Mouse (Mus musculus) cerebellum, postnatal 10 days (tissue): ENCODE results near the gene Brinp2.

ENCODE experiments used
- DNase-seq, 2 experiments: peaks; one replicate each; pipeline ENCODE4 v3.0.0; 2021; ENCODE audit warnings: mixed read lengths in 2 of 2

The Brinp2 gene

GRCm38 (mm10) chr1:158285198-158285597, 70.9 kb downstream of the Brinp2 start:
- no peak for DNase-seq

GRCm38 (mm10) chr1:158283869-158284268, 72.3 kb downstream of the Brinp2 start:
- no peak for DNase-seq

DNA sequence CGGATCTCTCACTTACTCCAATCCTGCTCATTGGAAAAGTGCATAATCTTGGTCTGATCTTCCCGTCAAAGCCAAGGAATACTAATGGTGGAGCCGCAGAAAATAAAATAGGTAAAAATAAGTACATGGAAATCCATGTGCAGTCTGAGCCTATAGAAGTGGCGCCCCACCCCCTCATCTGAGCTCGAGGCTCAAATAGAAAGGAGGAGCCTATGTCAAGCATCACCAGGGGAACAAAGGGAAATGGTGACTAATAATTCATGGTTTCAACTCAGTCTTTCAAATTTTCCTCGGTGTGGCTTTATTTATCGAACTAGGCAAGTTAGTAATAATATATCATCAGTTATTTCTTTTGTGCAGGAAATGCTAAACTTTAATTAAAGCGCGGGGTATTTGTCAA, 84.1 kb downstream of the Brinp2 start:
- no peak for DNase-seq

DNA sequence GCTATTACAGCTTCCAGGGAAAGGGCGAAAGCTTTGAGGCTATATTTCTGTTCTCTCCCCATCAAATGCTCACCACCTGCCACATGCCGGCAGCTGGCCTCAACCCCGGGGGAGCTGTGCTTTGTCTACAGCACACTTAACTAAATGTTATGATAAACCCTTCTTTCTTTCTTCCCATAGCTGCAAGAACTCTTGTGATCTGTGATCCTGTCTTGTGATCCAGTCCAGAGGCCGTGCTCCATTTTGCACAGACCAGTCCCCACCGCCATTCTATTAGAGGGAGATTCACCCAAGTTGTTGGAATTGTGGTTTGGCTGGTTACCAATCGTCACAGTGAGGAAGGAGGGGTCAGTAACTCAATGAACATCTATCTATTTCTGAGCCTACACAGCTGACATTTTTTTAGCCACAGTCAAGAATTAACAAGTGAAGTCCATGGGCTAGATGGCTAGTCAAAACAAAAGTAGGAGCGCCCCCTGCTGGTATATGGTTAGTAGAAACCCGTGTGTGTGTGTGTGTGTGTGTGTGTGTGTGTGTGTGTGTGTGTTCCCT, 89.0 kb downstream of the Brinp2 start:
- DNase-seq, result peak; percentile 82 to 86

DNA sequence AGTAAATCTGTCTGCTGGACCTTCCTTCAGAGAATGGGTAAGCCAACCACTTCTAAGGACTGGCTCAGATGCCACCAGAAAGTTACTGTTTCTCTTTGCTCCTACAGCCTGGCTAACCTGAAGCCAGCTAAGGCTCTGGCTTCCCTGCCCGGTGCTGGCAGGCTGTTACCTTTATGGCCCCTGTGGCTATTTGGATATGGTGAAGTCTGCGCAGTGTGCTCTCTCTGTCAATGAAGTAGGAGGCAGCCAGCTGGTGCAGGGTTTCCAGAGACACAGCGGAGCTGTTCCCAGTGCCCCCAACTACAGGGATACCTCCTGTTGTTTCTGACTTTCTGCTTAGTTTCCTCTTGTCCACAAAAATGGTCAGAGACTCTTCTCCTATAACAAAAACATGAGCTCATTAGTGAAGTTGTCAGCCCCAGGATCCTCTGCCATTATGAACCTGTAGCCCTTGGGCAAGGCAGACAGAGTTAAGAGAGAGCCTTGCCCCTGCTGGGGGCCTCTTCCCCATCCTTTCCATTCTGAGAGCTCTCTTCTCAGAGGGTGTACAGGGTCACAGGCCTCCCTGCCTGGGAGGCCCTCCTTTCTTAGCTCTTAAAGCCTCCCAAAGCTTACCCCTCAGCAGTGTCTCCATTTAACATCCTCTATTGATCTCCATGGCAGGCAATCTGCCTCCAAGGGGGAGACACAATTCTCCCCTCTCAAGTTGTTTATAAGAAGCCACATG, 89.7 kb downstream of the Brinp2 start:
- DNase-seq, result peak; percentile 60 to 73

DNA sequence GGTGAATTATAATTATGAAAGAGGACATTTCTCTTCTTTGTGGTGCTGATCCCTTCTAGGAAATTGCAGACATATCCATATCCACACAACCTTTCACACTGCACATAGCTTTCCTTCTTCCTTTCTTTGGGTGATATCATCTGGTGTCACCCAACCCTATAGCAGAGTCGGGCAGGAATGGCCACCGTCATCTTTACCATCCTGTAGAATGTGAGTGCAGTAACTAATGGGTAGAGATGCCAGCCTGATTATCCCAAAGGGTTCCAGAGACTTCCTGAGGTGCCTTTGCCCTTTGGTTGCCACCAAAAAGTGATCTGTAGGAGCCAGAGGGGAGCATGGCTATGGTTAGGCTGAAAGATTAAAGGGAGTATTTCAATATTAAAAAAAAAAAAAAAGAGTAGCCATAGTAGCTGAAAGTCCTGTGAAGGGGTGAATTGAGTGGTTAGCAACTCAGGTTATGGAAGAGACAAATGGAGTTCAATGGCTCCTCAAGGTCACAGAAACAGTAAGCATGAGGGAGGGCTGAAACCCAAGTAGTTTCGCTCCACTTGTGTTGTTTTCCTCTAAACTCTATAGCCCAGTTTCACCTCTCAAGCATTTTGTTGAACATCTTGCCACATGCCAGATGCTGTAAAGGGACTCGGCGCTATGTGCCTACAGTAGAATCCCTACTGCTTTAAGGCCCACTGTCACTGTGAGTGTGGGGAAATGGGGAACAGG, 96.5 kb downstream of the Brinp2 start:
- no peak for DNase-seq

DNA sequence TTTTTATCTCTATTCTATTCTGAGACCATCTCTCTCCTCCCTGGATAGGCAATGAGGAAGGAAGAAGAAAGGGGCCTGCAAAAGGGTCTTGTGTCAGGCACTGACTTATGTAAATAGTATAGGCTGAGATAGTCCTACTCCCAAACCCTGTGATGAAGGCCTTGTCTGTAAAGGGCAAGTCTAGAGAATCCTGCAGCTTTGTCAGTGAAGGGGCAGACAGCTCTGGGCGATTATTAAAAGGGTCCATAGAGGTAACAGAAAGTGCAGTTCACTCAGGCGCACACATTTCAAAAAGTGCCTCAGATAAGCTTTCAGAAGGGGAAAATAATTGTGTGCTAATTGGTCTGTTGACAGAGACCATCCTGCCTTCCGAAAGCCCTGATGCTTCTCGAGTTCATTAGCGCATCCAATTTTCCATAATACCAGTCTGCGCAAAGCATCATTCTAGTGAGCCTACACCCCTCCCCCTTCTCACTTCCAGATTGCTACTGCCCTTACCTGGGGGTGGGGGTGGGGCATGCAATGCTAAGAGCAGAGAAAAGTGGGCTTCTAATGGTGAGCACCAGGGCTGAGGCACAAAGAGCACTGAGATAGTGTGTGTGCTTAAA, 97.3 kb downstream of the Brinp2 start:
- DNase-seq, result no peak

DNA sequence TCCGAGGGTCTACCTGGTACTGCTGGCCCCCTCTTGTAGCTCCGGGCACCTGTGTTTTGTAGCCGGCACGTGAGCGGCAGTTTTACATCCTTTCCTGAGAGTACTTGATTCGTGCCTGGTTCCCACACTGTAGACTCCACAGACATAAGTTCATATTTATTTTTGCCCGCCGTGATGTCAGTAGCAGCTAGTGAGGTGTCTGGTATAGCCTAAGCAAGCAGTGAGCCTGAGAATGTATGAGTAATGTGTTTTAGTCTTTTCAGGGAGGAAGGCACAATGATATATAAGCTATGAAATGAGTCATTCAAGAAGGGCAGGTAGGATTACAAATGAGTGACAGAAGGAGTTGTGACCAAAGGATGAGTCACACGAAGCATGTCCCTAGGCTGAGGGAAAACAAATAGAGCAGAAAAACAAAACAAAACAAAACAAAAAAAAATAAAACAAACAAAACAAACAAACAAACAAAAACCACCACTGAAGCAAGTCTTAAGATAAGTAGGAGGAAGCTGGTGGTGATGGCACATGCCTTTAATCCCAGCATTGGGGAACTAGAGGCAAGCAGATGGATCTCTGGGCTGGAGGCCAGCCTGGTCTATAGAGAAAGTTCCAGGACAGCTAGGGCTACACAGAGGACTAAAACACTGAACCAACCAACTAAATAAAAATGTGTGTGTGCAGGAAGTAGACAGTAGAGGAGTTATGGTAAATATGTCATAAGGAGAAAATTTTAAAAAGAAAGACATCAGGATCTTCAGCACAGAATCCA, 100.0 kb downstream of the Brinp2 start:
- peak; percentile 22 to 60 for DNase-seq

DNA sequence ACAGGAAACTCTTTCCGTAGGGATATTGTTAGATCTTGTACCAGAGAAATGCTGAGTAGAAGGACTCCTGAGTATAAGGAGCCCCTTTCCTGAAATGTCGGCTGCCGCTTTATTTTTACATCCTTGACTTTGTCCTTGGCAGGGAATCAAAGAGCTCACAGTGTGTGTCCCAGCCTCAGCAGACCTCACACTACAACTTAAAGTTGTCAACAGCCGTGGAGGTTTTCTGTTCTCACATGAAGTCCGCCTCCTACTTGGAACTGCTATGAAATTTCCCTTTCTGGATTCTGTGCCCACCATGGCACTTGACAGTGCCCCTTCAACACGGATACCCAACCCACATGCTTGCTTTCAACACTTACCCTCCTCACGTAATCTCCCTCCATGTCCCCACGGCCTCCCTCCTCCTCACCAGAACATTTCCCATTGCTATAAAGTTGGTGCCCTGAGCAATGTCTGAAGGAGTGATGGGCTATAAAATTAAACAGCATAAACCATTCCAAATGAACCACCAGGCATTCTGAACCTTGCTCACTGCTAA, 103.4 kb downstream of the Brinp2 start:
- no peak for DNase-seq

DNA sequence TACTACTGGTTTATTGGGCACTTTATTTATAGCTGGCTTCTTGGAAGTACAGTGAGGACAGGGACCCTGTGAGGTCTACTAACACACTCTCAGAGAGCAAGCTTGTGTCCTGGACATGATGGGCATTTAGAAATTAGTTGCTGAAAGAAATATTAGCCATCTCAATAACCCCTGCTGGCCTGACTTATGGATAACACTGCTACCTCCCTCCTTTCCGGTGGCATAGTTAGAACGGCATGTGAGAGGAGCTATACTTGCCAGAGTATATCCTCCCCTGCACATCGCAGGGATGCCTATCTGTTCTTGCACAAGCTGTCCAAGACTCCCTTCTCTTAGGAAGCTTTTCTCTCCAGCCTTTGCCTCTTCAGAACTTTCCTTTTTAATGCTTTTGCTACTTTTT, 107.9 kb downstream of the Brinp2 start:
- DNase-seq, result no peak

GRCm38 (mm10) chr1:158246476-158247153, 109.5 kb downstream of the Brinp2 start:
- DNase-seq, result no peak

GRCm38 (mm10) chr1:158245486-158245885, 110.6 kb downstream of the Brinp2 start:
- DNase-seq, result no peak

- DNase-seq, result no peak
These were observed 112.1 kb downstream of the Brinp2 start for GRCm38 (mm10) chr1:158244016-158244415.

GRCm38 (mm10) chr1:158241848-158242556, 114.1 kb downstream of the Brinp2 start:
- DNase-seq, result no peak

DNA sequence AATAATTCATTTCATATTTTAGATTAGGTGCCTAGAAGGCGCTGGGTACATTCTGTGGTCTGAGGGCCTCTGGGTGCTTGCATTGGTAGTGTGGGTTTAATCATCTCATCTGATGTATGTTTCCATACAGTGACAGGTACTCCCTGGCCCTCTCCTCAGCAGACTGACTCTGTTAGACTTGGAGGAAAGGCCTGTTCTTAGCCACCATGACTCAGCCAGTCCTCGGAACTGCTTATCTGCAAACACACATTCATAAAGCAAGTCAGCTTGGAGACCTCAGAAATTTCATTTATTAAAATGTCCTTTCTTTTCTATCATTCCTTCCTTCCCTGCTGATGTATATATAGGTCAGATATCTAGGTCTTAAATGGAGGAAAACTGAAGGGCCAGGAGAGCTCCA, 116.3 kb downstream of the Brinp2 start:
- no peak for DNase-seq

- DNase-seq, result no peak
These were observed 117.4 kb downstream of the Brinp2 start for GRCm38 (mm10) chr1:158238722-158239121.

DNA sequence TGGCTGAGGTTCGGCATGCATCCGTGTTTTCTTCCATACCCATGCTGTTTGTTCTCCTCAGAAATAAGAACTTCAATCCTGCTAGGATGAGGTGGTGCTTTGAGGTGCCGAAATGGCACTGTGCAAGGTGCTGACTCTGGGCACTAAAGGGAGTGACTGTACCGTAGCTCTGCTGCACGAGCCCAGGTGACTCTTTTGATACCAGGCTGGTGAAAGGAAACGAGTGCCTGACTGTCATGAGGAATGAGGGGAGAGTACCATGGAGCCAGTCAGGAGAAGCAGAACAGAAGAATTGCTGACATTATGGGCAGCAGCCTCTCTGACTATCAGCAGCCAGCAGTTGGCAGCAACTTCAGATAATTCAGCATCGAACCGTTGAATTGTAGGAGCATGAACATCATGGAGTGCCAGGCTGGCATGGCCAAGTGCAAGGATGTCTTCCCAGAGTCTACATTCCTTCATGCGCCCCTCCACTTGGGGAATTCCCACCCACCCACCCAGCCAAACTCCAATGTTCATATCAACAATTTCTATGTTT, 127.4 kb downstream of the Brinp2 start:
- no peak for DNase-seq

DNA sequence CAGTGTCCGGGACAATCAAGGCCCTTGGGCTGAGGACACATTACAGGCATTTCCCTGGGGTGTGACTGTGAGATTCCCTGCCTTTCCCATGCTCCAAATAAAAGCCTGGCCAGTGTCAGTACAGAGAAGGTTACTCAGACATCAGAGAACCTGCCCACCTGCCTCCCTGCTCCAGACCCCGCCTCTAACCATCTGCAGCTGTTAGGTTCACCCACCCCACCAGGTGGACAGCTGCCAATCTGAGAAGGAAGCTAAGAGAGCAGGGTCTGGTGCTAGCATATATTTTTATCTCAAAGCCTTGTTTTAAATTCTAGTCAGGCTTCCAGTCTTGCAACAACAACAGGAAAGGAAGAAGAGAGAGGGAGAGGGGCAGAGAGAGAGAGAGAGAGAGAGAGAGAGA, 128.9 kb downstream of the Brinp2 start:
- DNase-seq, result peak; percentile 51 to 54

DNA sequence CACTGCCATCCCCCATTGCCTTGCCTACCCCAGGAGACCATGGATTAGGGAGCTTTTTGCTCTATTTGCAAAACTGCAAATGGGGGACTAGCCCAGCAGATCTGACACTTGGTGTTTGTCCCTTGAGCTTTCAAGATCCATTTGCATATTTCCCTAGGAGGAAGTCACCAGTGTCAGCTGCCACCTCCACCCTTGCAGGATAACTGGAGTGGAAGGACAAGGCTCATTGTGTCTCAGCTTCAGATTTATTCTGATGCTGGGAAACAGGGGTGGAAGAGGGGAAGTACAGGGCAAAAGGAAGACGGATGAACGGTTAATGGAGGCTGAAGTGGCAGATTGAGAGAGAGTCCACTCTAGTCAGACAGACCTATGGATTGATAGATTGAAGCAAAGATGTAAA, 129.4 kb downstream of the Brinp2 start:
- DNase-seq, result no peak

GRCm38 (mm10) chr1:158221048-158221447, 135.1 kb downstream of the Brinp2 start:
- DNase-seq, result peak in 1 of 2 experiments; percentile 37

GRCm38 (mm10) chr1:158220148-158220547, 136.0 kb downstream of the Brinp2 start:
- DNase-seq, result peak in 1 of 2 experiments; percentile 32
